Mouse (Mus musculus) ES-CJ7 (cell line): ENCODE data around the gene Tor3a.
A peak's percentile ranks its signal among the peaks of the same experiment; 100 is the strongest.
"Not testable (repeated sequence)": the region's sequence is repeated elsewhere in the genome, so short reads cannot be mapped to it uniquely, and the experiment has no call there.

Source experiments
- DNase-seq: peaks from one replicate; pipeline ENCODE4 v3.0.0; 2011; ENCODE audit warnings: low read depth, low spot score

The Tor3a gene

GRCm38 (mm10) chr1:156671921-156672320 lies 2.2 kb downstream of the Tor3a start:
- no peak for DNase-seq

GRCm38 (mm10) chr1:156669208-156669983 lies 4.8 kb downstream of the Tor3a start:
- DNase-seq: peak; percentile 93

DNA sequence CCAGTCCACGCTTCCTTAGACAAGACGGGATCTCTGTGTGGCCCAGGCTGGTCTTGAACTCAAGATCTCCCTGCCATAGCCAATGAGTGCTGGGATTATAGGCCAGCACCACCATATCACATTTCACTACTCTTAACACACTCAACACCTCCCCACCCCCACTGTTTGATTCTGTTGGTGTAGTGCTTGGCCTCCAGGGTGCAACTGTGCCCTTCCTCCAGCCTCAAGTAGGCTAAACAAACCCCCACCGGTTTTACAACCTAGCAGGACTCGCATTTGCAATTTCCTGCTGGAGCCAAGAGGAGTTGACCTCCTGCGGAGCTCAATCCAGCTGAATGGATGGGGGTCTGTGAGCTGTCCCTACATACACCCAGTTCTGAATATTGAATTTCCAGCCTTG lies 5.6 kb downstream of the Tor3a start:
- DNase-seq: peak; percentile 98

- DNase-seq: peak; percentile 70
These were observed 6.8 kb downstream of the Tor3a start for GRCm38 (mm10) chr1:156667141-156667926.

GRCm38 (mm10) chr1:156665777-156666176 lies 8.4 kb downstream of the Tor3a start:
- no peak for DNase-seq

- DNase-seq: not testable (repeated sequence)
These were observed 13.4 kb downstream of the Tor3a start for GRCm38 (mm10) chr1:156660660-156661236.

GRCm38 (mm10) chr1:156659906-156660659 lies 14.1 kb downstream of the Tor3a start:
- DNase-seq: peak; percentile 86

DNA sequence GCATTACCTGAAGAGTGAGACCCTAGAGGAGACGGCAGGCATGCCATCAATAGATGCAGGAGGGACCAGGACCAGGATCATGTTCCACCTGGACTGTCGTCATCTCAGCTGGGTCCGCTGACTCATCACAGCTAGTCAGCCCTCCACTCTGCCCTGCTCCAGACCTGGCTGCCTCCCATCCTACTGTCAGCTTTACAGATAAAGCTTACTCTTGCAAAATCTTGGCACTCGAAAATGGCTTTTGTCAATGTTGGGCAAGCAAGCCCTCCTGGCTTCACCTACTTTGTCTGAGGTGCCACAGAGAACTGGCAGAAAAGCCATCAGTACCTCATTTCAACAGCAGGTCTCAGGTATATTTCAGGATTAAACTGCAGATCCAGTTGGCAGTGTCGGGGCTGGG lies 15.5 kb downstream of the Tor3a start:
- DNase-seq: no peak

GRCm38 (mm10) chr1:156657523-156657922 lies 16.6 kb downstream of the Tor3a start:
- DNase-seq: no peak

DNA sequence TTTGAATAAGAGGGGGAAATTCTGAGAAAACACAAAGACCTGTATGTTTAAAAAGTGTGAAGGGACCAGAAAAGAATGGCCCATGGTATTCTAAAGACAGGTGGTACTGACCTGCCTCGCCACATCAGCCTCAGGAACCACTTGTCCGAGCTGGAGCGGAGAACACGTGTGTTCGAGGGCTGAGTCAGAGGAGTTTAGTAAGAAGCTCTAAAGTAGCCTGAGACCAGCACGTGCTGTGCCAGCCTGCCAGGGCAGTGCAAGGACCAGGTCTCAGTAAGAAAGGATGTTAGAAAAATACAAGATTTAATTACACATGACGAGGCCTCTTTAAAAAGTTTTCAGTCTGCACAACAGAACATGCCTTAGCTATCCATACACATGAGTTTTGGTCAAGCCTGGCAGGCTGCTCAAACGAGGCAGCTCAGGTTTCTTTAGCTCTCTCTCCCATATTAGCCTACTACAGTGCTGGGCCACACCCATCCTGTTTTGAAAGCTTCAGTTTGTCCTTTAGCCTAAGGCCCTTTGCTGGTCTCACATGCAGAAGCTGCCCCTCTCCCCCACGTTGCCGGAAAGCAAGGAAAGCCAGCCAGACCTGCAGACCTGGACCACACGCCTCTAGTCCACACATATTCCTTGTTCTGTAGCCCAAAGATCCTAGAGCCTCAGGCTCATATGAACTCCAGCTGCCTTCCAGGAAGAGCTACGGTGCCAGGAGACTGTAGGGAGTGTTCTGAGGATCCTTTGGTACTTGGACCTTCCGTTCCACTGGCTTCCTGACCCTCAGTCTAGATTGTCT lies 19.2 kb downstream of the Tor3a start:
- peak; percentile 77 for DNase-seq

- no peak for DNase-seq
These were observed 21.9 kb downstream of the Tor3a start for GRCm38 (mm10) chr1:156652189-156652822.

DNA sequence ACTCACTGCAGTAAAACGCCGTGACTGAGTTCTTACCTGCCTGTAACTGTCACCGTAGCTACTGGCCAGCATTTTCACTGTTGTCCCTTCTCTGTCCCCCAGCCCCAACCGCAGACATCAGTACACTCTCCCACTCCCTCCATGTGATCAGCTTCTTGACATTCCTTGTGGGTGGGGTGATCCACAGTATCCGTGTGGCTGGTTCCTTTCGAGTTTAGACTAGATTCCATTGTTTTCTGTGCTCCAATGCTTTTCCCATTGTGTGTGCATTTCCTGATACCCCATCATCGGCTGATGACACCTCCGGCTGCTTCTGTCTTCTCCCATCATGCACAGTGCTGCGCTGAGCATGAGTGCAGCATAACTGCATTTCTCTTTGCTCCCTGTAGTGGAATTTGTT lies 23.5 kb downstream of the Tor3a start:
- no peak for DNase-seq

- DNase-seq: peak; percentile 77
These were observed 25.5 kb downstream of the Tor3a start for GRCm38 (mm10) chr1:156648705-156649104.

DNA sequence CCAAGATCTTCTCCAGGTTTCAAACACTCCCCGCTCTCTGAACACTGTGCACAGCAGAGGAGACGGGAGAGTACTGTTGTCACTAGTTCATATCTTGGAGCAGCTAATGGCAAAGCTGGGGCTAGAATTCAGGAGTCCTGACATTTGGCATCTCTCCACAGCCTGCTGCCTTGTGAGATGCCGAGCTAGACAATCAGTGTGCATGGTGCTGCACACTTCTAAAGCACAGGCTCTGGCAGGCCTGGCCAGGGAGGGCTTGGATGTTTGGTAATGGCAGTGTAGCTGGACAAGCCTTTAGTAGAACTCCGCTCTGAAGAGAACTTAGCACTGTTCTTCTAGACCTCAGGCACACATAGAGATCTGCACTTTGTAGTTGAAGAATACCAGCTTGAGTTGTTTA lies 28.2 kb downstream of the Tor3a start:
- DNase-seq: no peak

DNA sequence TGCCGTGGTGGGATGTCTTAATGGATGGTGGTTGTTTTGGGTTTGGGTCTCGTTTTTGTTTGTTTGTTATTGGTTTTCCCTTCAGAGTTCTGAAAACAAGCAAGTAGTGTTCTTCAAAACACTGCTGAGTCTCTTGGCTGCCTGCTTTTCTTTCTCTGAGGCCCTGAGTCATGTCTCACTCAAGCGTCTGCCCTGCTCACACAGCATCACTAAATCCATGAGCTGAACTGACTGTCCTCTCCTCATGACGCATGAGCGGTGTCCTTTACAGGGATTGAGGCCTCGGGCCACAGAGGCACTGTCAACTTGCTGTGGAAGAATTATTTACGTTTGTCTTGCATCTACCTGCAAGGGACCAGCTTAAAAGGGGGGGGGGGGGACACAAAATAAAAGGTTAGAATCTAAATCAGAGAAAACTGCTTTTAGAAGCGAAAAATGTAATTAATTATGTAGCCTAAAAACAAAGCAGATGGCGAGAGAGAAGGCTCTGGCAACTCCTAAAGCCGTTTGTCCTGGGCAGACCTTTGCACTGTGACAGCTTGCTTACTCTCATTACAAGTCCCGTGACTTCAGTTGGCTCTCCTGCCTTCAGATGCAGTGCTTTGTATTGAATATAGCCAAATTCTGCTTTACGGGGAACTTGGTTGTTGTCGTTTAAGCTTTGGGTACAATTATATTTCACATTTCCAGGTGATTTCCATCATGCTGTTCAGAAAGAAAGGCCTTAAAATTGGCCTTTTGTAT lies 29.2 kb downstream of the Tor3a start:
- no peak for DNase-seq

- no peak for DNase-seq
These were observed 30.1 kb downstream of the Tor3a start for GRCm38 (mm10) chr1:156644061-156644460.

- no peak for DNase-seq
These were observed 31.3 kb downstream of the Tor3a start for GRCm38 (mm10) chr1:156642813-156643212.

DNA sequence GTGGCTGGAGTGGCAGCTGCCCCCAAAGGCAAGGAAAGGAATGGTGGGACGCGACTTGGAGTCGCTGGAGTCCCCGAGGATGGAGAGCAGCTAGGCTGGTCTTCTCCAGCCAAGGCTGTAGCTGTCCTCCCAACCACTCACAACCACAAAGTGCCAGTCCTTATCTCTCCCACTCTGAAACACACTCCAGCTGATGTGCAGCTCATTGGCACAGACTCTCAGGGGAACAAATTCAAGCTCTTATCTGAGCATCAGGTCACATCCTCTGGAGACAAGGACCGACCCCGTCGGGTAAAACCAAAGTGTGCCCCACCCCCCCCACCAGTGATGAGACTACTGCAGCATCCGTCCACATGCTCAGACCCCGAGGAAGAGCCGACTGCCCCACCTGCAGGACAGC lies 32.3 kb downstream of the Tor3a start:
- no peak for DNase-seq

DNA sequence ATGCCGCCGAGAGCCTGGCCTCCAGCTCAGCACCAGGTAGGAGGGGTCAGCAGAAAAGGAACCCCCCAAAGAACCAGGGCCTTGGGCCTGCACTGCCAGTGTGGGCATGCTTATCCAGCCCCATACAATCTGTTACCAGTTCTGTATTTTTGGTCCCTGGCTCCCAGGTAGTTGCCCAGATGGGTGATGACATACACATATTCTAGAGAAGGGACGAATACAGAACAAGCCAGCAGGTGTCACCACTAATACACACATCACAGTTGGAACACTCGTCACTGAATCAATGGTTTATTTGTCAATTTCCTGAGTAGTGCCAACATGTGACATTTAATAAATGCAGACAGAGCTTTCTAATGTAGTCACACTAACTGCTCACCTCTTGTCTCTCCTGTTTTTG lies 33.6 kb downstream of the Tor3a start:
- DNase-seq: no peak

GRCm38 (mm10) chr1:156639455-156639854 lies 34.7 kb downstream of the Tor3a start:
- DNase-seq: no peak
